Mouse (Mus musculus) embryonic facial prominence, embryonic 14.5 days (tissue): Measurements from ENCODE around the gene Nme4. TPM values are rescaled to one million over a fixed set of nuclear protein-coding genes. Genes with fewer than 3 reads are reported as not detected.
"Not testable (repeated sequence)": the region's sequence is repeated elsewhere in the genome, so short reads cannot be mapped to it uniquely, and the experiment has no call there.

Source experiments
- ATAC-seq: fragments of 200-750 bp; cut with Nextera tagmentation; 2 replicates; pipeline ENCODE4 v1.8.0; 2017; ENCODE audit warnings: low read depth, moderate number of reproducible peaks, moderate TSS enrichment
- DNase-seq: peaks from one replicate; pipeline ENCODE4 v3.0.0-alpha.2; 2015; ENCODE audit warnings: low spot score
- H3K27ac ChIP-seq: fragments of 300-500 bp; sonication (generic); replicated peaks from 2 replicates; pipeline ENCODE4 v1.5.1; 2014; ENCODE audit warnings: low read depth, mild to moderate bottlenecking, low read length, moderate library complexity
- H3K27me3 ChIP-seq: fragments of 300-500 bp; sonication (generic); replicated peaks from 2 replicates; pipeline ENCODE4 v1.6.1; 2014; ENCODE audit warnings: low read length; ENCODE audit not compliant: control insufficient read depth, insufficient read depth
- H3K36me3 ChIP-seq: fragments of 300-500 bp; sonication (generic); 2 replicates; pipeline ENCODE4 v1.6.1; 2014; ENCODE audit warnings: low read length, mixed read lengths; ENCODE audit not compliant: control insufficient read depth, insufficient read depth
- H3K4me1 ChIP-seq: fragments of 300-500 bp; sonication (generic); 2 replicates; pipeline ENCODE4 v1.6.1; 2014; ENCODE audit warnings: antibody characterized with exemption, low read length; ENCODE audit not compliant: control insufficient read depth, insufficient read depth
- H3K4me2 ChIP-seq: fragments of 300-500 bp; sonication (generic); 2 replicates; pipeline ENCODE4 v1.6.1; 2014; ENCODE audit warnings: low read depth, mild to moderate bottlenecking, low read length, moderate library complexity, mixed read lengths
- H3K4me3 ChIP-seq: fragments of 300-500 bp; sonication (generic); 2 replicates; pipeline ENCODE4 v1.5.1; 2014; ENCODE audit warnings: low read depth, mild to moderate bottlenecking, low read length
- H3K9ac ChIP-seq: fragments of 300-500 bp; sonication (generic); 2 replicates; pipeline ENCODE4 v1.6.1; 2014; ENCODE audit warnings: low read depth, mild to moderate bottlenecking, low read length, moderate library complexity, mixed read lengths
- H3K9me3 ChIP-seq: fragments of 300-500 bp; sonication (generic); 2 replicates; pipeline ENCODE4 v1.6.1; 2016; ENCODE audit warnings: low read length; ENCODE audit not compliant: control insufficient read depth
- WGBS: fragments of 180-500 bp; shearing (Covaris S2); extraction: QIAGEN DNeasy Blood & Tissue Kit; methylation state at CpG from one replicate; pipeline ENCODE4 v1.1.7; 2014; 5-methylcytosine and 5-hydroxymethylcytosine counted together
- polyA plus RNA-seq: library from polyadenylated mRNA; unstranded; fragments of >200 nt; fragmentation: Nextera tagmentation; extraction: Ambion mirVana; gene quantifications from 2 replicates; pipeline ENCODE4 v1.2.1, GENCODE M21; 2014

Gene Nme4
- polyA plus RNA-seq, 1 experiment from 2014 or later = 77.2 TPM

DNA sequence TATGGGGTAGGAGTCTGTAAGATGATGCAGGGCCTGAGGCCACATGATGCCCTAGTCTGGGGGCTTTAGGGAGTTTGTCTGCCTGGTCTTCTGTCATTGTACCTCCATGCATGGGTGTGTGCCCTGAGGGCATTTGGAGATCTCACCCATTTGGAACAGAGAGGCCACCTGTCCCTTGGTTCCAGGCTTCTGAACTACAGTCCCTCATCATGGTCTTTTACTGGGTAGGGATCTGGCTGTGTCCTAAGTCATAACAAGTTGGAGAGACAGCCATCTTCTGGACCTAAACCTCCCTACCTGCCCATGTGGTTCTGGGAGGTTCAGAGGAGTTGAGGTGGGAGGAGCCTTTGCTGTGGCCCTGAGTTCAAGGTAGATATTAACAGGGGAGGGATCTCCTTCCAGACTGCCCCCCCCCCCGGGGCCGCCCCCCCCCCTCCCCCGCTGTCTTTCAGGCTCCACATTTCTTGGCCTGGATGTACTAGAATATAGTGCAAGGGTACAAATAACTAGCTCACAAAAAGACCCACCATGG, 20.6 kb upstream of the Nme4 start:
- no peak for ATAC-seq
- Histone ChIP-seq H3K9ac (no peak overlapping the region), H3K9me3 (no peaks in the 10 kb centered on the region), H3K27me3 (peaks cover 55% of the 10 kb centered on the region), H3K4me2 (no peak overlapping the region), H3K27ac (no peak overlapping the region), H3K4me1 (peaks cover 4% of the 10 kb centered on the region; the same call in 1 of the 2 replicates), H3K36me3 (no peaks in the 10 kb centered on the region), H3K4me3 (no peak overlapping the region)
- WGBS = 66% methylated on average over 3 of the region's 3 CpGs
- no peak for DNase-seq

- DNase-seq (no peak), ATAC-seq (no peak)
- H3K27me3 ChIP-seq = peaks cover 61% of the 10 kb centered on the region
- H3K4me1 ChIP-seq = peaks cover 4% of the 10 kb centered on the region; the same call in 1 of the 2 replicates
- H3K4me3 ChIP-seq = no peak overlapping the region
- no peak overlapping the region for H3K4me2 ChIP-seq
- H3K36me3 ChIP-seq = no peaks in the 10 kb centered on the region
- 75% methylated on average over 7 of the region's 7 CpGs for WGBS
- H3K9ac ChIP-seq = no peak overlapping the region
- no peak overlapping the region for H3K27ac ChIP-seq
- no peaks in the 10 kb centered on the region for H3K9me3 ChIP-seq
These were observed 19.9 kb upstream of the Nme4 start for GRCm38 (mm10) chr17:26115205-26115898.

- H3K4me3 ChIP-seq = not testable (repeated sequence)
These were observed 19.1 kb upstream of the Nme4 start for GRCm38 (mm10) chr17:26114461-26114860.

GRCm38 (mm10) chr17:26114061-26114460, 18.7 kb upstream of the Nme4 start:
- H3K36me3 ChIP-seq = no peaks in the 10 kb centered on the region
- DNase-seq (no peak), ATAC-seq (no peak)
- H3K9ac ChIP-seq = no peak overlapping the region
- peak overlapping the region; percentile 97 for H3K4me2 ChIP-seq
- no peaks in the 10 kb centered on the region for H3K9me3 ChIP-seq
- 9% methylated on average over 8 of the region's 8 CpGs for WGBS
- H3K4me3 ChIP-seq = peak overlapping the region; percentile 60
- H3K4me1 ChIP-seq = peaks cover 4% of the 10 kb centered on the region; the same call in 1 of the 2 replicates
- H3K27me3 ChIP-seq = peaks cover 68% of the 10 kb centered on the region
- H3K27ac ChIP-seq = no peak overlapping the region

More at GRCm38 (mm10) chr17:26114461-26114860, 19.1 kb upstream of the Nme4 start:
- 60% methylated on average over 7 of the region's 7 CpGs for WGBS
- not testable (repeated sequence) for H3K36me3 ChIP-seq, H3K4me1 ChIP-seq, DNase-seq, ATAC-seq, H3K4me2 ChIP-seq, H3K27ac ChIP-seq, H3K9ac ChIP-seq, H3K9me3 ChIP-seq
- peaks cover 68% of the 10 kb centered on the region for H3K27me3 ChIP-seq

DNA sequence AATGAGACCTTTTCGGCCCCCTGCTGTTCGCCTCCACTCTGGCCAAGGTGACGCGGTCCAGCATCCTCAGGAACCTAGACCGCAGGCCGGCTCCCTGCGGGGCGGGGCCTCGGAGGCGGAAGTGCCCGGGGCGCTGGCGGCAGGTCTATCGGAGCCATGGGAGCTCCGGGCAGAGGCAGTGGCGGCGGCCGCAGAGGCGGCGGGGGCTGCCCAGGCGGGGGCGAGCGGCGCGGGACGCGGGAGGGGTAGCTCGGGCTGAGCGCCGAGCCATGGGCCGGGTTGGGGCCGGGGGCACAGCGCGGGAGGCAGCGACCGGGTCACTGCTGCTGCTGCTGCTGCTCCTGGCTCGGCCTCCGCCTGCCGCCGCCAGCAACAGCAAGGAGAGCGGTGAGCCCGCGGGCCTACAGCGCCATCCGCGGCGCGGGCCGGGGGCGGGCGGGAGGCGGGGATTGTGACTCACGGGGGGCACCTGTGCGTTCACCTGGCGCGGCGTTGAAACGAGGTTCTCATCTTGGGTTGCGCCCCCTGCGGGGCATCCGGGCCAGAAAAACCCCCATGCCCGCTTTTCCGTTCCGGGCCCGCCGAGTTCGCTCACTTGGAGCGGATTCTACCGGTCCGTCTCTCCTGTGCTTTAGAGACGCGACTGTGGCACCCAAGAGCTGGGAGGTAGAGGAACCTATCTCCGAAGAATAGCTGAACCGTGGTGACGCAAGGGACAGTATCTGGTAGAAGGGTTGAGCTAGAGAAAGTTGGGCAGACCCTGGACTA, 18.0 kb upstream of the Nme4 start, which contains the start of gene Tmem8:
TSS of gene Tmem8 (plus strand) at position 119 of the 768 bp plus-strand sequence.
- Histone ChIP-seq H3K4me1 (peaks cover 4% of the 10 kb centered on the region; the same call in 1 of the 2 replicates), H3K9ac (peak within 1 kb of the TSS; percentile 68), H3K36me3 (no peaks in the 10 kb centered on the region), H3K9me3 (no peaks in the 10 kb centered on the region), H3K4me2 (peak within 1 kb of the TSS; percentile 97), H3K27ac (no peak within 1 kb of the TSS), H3K4me3 (peak within 1 kb of the TSS; percentile 60), H3K27me3 (peaks cover 68% of the 10 kb centered on the region)
- under 1% methylated on average over 28 of the region's 75 CpGs for WGBS
- DNase-seq (peak; percentile 53), ATAC-seq (peak; percentile 81)

- H3K4me2 ChIP-seq = peak overlapping the region; percentile 97
- DNase-seq (no peak), ATAC-seq (no peak)
- peak overlapping the region; percentile 68; the same call in 1 of the 2 replicates for H3K9ac ChIP-seq
- H3K4me3 ChIP-seq = peak overlapping the region; percentile 60
- no peaks in the 10 kb centered on the region for H3K9me3 ChIP-seq
- H3K4me1 ChIP-seq = peaks cover 4% of the 10 kb centered on the region; the same call in 1 of the 2 replicates
- H3K27me3 ChIP-seq = peaks cover 68% of the 10 kb centered on the region
- no peaks in the 10 kb centered on the region for H3K36me3 ChIP-seq
- H3K27ac ChIP-seq = no peak overlapping the region
- 16% methylated on average over 14 of the region's 14 CpGs for WGBS
These were observed 17.3 kb upstream of the Nme4 start for GRCm38 (mm10) chr17:26112751-26113150.

- Histone ChIP-seq H3K36me3 (no peaks in the 10 kb centered on the region), H3K27ac (no peak overlapping the region), H3K4me1 (peaks cover 4% of the 10 kb centered on the region; the same call in 1 of the 2 replicates), H3K4me2 (no peak overlapping the region), H3K9ac (no peak overlapping the region), H3K9me3 (no peaks in the 10 kb centered on the region), H3K27me3 (peaks cover 68% of the 10 kb centered on the region), H3K4me3 (no peak overlapping the region)
- ATAC-seq (no peak), DNase-seq (no peak)
- 34% methylated on average over 4 of the region's 4 CpGs for WGBS
These were observed 16.3 kb upstream of the Nme4 start for GRCm38 (mm10) chr17:26111722-26112121.

DNA sequence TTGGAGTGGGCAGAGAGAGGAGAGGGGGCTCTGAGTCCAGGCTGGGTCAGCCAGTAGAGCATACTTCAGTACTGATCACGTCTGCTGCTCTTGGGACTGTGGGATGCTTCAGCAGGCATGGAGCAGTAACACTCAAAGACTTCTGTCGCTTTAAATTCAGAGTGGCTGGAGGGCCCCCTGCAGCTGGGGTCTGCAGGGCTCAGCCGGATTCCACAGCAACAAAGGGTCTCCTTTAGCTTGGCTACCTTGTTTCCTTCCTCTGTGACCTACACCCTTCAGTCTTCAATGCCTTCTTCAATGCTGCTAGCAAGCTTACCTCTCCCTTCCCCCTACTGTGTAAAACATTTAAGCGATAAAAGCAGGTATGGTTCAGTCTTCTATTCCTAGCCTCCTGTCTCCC, 15.6 kb upstream of the Nme4 start:
- no peaks in the 10 kb centered on the region for H3K36me3 ChIP-seq
- no peak overlapping the region for H3K4me3 ChIP-seq
- H3K9me3 ChIP-seq = no peaks in the 10 kb centered on the region
- no peak overlapping the region for H3K9ac ChIP-seq
- peaks cover 4% of the 10 kb centered on the region; the same call in 1 of the 2 replicates for H3K4me1 ChIP-seq
- H3K27me3 ChIP-seq = peaks cover 63% of the 10 kb centered on the region
- DNase-seq = no peak
- no peak overlapping the region for H3K4me2 ChIP-seq
- no peak overlapping the region for H3K27ac ChIP-seq
- ATAC-seq = no peak
- WGBS = 6% methylated on average over 4 of the region's 4 CpGs
